Mouse (Mus musculus): ENCODE results near the gene Cd46. TPM values are rescaled to one million over a fixed set of nuclear protein-coding genes. Genes with fewer than 3 reads are reported as not detected.

The Cd46 gene
- polyA plus RNA-seq, 1 experiment: 0.91 TPM

DNA sequence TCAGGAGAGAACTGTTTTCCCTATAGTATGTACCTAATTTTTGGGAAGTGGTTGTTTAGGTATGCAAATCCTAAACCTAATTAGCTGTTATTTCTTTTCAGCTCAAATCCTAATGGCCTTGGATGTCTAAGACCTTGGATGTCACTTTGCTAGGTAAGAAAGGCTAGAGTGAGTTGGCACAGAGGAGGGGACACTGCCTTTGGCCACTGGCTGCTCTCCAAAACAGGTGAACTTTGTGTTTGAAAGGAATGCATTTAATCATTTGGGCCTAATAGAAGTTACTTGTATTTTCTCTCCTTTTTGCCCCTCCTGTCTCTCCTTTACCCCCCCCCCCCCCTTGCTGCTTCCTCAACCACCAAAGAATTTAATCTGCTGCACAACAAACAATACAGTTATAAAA lies 60.3 kb downstream of the Cd46 start:
- H3K9ac ChIP-seq (ENCODE audit: low read depth, poor library complexity, severe bottlenecking): no peak overlapping the region
- H3K4me1 ChIP-seq (ENCODE audit: control insufficient read depth, insufficient read depth, low read length): no peaks in the 10 kb centered on the region
- H3K9me3 ChIP-seq (replicated peaks; ENCODE audit: control insufficient read depth, insufficient read depth, low read length, poor library complexity, severe bottlenecking): no peaks in the 10 kb centered on the region
- no peaks in the 10 kb centered on the region for H3K36me3 ChIP-seq (ENCODE audit: control insufficient read depth, insufficient read depth, low read length, poor library complexity, severe bottlenecking)
- no peaks in the 10 kb centered on the region; the same call in 1 of the 2 replicates for H3K27me3 ChIP-seq (ENCODE audit: control insufficient read depth, insufficient read depth, low read length, poor library complexity, severe bottlenecking)
- no peak overlapping the region for H3K27ac ChIP-seq (ENCODE audit: insufficient read depth, low read length)
- TF ChIP-seq CTCF (IDR thresholded peaks at IDR 0.05; ENCODE audit: low read depth, low read length) (no peak), POLR2A (IDR thresholded peaks at IDR 0.05; ENCODE audit: insufficient read depth, low read length) (no peak), EP300 (IDR thresholded peaks at IDR 0.05; ENCODE audit: insufficient read depth, low read depth, low read length) (no peak)
- no peak overlapping the region for H3K4me3 ChIP-seq (ENCODE audit: low read depth, low read length)

DNA sequence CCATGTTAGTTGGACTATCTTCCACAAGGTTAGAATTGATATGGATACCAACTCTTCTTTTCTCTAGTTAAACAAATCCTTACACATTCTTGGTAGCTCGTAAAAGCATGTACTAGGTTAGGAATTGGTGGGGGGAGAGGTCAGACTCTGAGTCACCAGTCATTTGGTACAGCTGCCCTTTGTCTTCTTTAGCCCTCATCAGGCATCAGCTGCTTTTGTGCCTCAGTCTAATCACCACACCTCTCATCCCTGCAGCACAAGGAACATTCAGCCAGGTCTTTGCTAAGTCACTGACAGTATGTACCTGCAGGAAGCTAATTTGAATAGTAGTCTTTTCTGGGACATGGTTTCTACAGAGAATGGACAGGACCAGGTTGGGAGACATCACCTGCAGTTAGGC lies 64.5 kb downstream of the Cd46 start:
- H3K4me1 ChIP-seq (ENCODE audit: control insufficient read depth, insufficient read depth, low read length): no peaks in the 10 kb centered on the region
- no peaks in the 10 kb centered on the region; the same call in 1 of the 2 replicates for H3K27me3 ChIP-seq (ENCODE audit: control insufficient read depth, insufficient read depth, low read length, poor library complexity, severe bottlenecking)
- no peak for TF ChIP-seq POLR2A (IDR thresholded peaks at IDR 0.05; ENCODE audit: insufficient read depth, low read length)
- no peak for TF ChIP-seq EP300 (IDR thresholded peaks at IDR 0.05; ENCODE audit: insufficient read depth, low read depth, low read length)
- TF ChIP-seq CTCF (IDR thresholded peaks at IDR 0.05; ENCODE audit: low read depth, low read length): no peak
- no peak overlapping the region for H3K4me3 ChIP-seq (ENCODE audit: low read depth, low read length)
- H3K27ac ChIP-seq (ENCODE audit: insufficient read depth, low read length): no peak overlapping the region
- H3K9ac ChIP-seq (ENCODE audit: low read depth, poor library complexity, severe bottlenecking): no peak overlapping the region
- no peaks in the 10 kb centered on the region for H3K36me3 ChIP-seq (ENCODE audit: control insufficient read depth, insufficient read depth, low read length, poor library complexity, severe bottlenecking)
- H3K9me3 ChIP-seq (replicated peaks; ENCODE audit: control insufficient read depth, insufficient read depth, low read length, poor library complexity, severe bottlenecking): no peaks in the 10 kb centered on the region

DNA sequence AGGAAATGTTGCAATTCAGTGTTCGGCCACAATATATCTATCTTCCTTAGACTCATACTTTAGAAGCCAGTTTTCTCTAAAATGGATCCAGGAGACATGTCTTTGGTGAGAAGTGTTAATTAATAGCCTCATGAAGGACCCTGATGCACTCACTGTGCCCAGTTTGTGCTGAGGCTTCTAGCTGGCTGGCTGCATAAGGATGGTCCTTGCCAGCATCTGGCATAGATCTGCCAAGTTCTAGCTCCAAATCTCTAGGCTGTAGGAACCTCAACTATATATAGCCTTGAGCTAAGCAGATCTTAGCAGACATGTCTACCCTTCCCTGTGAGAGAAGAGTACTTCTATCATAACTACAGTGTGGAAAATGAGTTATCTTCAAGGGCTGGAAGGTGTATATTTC lies 68.2 kb downstream of the Cd46 start:
- no peaks in the 10 kb centered on the region for H3K27me3 ChIP-seq (ENCODE audit: control insufficient read depth, insufficient read depth, low read length, poor library complexity, severe bottlenecking)
- H3K4me1 ChIP-seq (ENCODE audit: control insufficient read depth, insufficient read depth, low read length): no peaks in the 10 kb centered on the region
- H3K9me3 ChIP-seq (replicated peaks; ENCODE audit: control insufficient read depth, insufficient read depth, low read length, poor library complexity, severe bottlenecking): no peaks in the 10 kb centered on the region
- H3K27ac ChIP-seq (ENCODE audit: insufficient read depth, low read length): no peak overlapping the region
- H3K36me3 ChIP-seq (ENCODE audit: control insufficient read depth, insufficient read depth, low read length, poor library complexity, severe bottlenecking): no peaks in the 10 kb centered on the region
- H3K9ac ChIP-seq (ENCODE audit: low read depth, poor library complexity, severe bottlenecking): no peak overlapping the region
- TF ChIP-seq EP300 (IDR thresholded peaks at IDR 0.05; ENCODE audit: insufficient read depth, low read depth, low read length) (no peak), CTCF (IDR thresholded peaks at IDR 0.05; ENCODE audit: low read depth, low read length) (no peak), POLR2A (IDR thresholded peaks at IDR 0.05; ENCODE audit: insufficient read depth, low read length) (no peak)
- no peak overlapping the region for H3K4me3 ChIP-seq (ENCODE audit: low read depth, low read length)

DNA sequence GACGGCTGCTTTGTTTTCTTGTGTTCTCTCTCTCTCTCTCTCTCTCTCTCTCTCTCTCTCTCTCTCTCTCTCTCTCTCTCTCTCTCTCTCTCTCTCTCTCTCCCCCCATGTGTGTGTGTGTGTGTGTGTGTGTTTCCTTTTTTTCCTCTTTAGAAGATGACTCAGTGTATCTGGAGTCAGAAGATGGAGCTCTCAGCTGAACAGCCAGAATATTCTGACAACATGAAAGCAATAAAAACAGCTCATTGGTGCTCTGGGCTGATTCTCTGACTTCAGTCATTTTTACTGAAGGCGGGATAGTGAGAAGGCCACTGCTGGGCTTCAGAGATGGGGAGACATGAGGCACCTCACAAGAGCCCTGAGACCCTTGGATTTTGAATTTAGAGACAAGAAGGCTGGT lies 70.2 kb downstream of the Cd46 start:
- H3K27ac ChIP-seq (ENCODE audit: insufficient read depth, low read length): no peak overlapping the region
- TF ChIP-seq POLR2A (IDR thresholded peaks at IDR 0.05; ENCODE audit: insufficient read depth, low read length) (no peak), CTCF (IDR thresholded peaks at IDR 0.05; ENCODE audit: low read depth, low read length) (no peak), EP300 (IDR thresholded peaks at IDR 0.05; ENCODE audit: insufficient read depth, low read depth, low read length) (no peak)
- no peak overlapping the region for H3K9ac ChIP-seq (ENCODE audit: low read depth, poor library complexity, severe bottlenecking)
- H3K4me1 ChIP-seq (ENCODE audit: control insufficient read depth, insufficient read depth, low read length): no peaks in the 10 kb centered on the region
- no peaks in the 10 kb centered on the region for H3K36me3 ChIP-seq (ENCODE audit: control insufficient read depth, insufficient read depth, low read length, poor library complexity, severe bottlenecking)
- no peak overlapping the region for H3K4me3 ChIP-seq (ENCODE audit: low read depth, low read length)
- H3K9me3 ChIP-seq (replicated peaks; ENCODE audit: control insufficient read depth, insufficient read depth, low read length, poor library complexity, severe bottlenecking): no peaks in the 10 kb centered on the region
- no peaks in the 10 kb centered on the region for H3K27me3 ChIP-seq (ENCODE audit: control insufficient read depth, insufficient read depth, low read length, poor library complexity, severe bottlenecking)

DNA sequence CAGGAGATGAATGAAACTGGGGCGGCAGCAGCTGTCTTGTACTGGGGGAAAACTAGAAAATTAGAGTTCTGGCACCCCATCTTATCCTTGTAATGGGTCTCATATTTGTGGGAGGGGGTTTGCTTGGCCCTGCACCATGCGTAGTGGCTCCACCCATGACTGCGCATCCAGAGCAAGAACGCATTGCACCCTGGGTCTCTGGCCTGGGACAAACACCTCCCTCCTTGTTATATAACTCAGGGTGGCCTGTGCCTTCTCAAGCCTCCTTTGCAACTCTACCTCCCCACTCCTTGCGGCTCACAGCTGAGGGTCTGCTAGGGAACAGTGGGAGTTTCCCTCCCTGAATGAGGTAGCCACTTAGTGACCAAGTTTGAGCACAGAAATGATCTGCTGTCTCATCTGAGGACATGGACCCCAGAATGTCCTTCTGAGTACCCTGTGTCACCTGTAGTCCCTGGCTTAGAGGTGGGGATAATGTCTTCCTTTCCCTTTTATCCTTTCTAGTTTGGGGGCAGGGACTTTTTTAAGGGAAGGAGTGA lies 72.9 kb downstream of the Cd46 start:
- Histone ChIP-seq H3K4me1 (ENCODE audit: control insufficient read depth, insufficient read depth, low read length) (no peaks in the 10 kb centered on the region), H3K27me3 (ENCODE audit: control insufficient read depth, insufficient read depth, low read length, poor library complexity, severe bottlenecking) (no peaks in the 10 kb centered on the region), H3K9me3 (replicated peaks; ENCODE audit: control insufficient read depth, insufficient read depth, low read length, poor library complexity, severe bottlenecking) (no peaks in the 10 kb centered on the region), H3K27ac (ENCODE audit: insufficient read depth, low read length) (no peak overlapping the region), H3K36me3 (ENCODE audit: control insufficient read depth, insufficient read depth, low read length, poor library complexity, severe bottlenecking) (no peaks in the 10 kb centered on the region), H3K4me3 (ENCODE audit: low read depth, low read length) (no peak overlapping the region), H3K9ac (ENCODE audit: low read depth, poor library complexity, severe bottlenecking) (no peak overlapping the region)
- TF ChIP-seq EP300 (IDR thresholded peaks at IDR 0.05; ENCODE audit: insufficient read depth, low read depth, low read length) (no peak), CTCF (IDR thresholded peaks at IDR 0.05; ENCODE audit: low read depth, low read length) (no peak), POLR2A (IDR thresholded peaks at IDR 0.05; ENCODE audit: insufficient read depth, low read length) (no peak)

DNA sequence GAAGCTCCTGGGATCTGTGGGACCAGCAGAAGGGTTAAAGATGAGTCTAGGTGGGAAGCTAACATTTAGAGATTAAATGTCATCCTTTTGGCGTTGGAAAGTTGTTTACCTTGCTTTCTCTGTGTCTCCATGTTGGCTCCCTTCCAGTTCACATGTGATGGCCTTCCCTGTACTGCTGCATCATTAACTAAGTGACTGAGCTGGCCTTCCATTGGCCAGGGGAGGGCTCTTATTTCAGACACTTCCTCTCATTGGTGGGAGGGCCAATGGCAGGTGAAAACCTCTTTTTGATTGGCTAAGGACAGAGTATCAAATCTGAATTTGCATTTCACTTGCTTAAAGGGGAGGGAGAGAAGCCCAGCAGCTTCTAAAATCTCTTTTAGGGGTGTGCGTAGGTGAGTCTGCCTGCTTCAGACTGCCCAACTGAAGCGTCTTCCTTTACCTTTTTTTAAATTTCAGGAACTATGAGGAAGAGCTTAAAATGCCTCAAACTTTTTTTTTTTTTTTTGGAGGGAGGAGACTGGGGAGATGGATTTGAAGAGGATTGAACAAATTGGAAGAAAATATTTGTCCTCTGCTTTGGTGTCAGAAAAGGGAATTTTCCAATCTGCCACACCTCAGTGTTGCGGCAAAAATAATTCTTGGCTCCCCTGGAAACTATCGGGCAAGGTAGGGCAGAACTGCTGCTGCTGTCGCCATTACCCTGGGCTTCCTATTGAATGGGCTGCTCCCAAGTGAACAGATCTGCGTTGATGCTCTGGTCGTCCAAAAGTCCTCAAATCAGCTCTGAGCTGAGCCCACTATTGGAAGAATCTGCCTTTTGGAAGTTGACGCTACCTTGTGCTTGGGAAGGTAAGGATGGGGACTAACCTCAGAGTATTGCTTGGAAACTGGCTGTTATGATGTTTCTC lies 73.7 kb downstream of the Cd46 start:
- no peaks in the 10 kb centered on the region for H3K4me1 ChIP-seq (ENCODE audit: control insufficient read depth, insufficient read depth, low read length)
- TF ChIP-seq POLR2A (IDR thresholded peaks at IDR 0.05; ENCODE audit: insufficient read depth, low read length) (no peak), EP300 (IDR thresholded peaks at IDR 0.05; ENCODE audit: insufficient read depth, low read depth, low read length) (no peak), CTCF (IDR thresholded peaks at IDR 0.05; ENCODE audit: low read depth, low read length) (no peak)
- H3K27ac ChIP-seq (ENCODE audit: insufficient read depth, low read length): no peak overlapping the region
- no peaks in the 10 kb centered on the region for H3K36me3 ChIP-seq (ENCODE audit: control insufficient read depth, insufficient read depth, low read length, poor library complexity, severe bottlenecking)
- H3K27me3 ChIP-seq (ENCODE audit: control insufficient read depth, insufficient read depth, low read length, poor library complexity, severe bottlenecking): no peaks in the 10 kb centered on the region
- no peak overlapping the region for H3K9ac ChIP-seq (ENCODE audit: low read depth, poor library complexity, severe bottlenecking)
- H3K9me3 ChIP-seq (replicated peaks; ENCODE audit: control insufficient read depth, insufficient read depth, low read length, poor library complexity, severe bottlenecking): no peaks in the 10 kb centered on the region
- H3K4me3 ChIP-seq (ENCODE audit: low read depth, low read length): no peak overlapping the region
